Mouse (Mus musculus) CH12.LX (cell line): ENCODE measurements around the gene Csf2rb.
"Not testable (repeated sequence)": the region's sequence is repeated elsewhere in the genome, so short reads cannot be mapped to it uniquely, and the experiment has no call there.

Source experiments
- CTCF ChIP-seq, 2 experiments: IDR thresholded peaks in 1 of 2; conservative IDR thresholded peaks in 1 of 2; 2 replicates each; pipeline ENCODE4 v1.5.1; 2011 to 2012; ENCODE audit warnings: low read depth in 2 of 2, low read length in 2 of 2, improper control_type of control experiment in 1 of 2, inconsistent platforms in 1 of 2, mild to moderate bottlenecking in 1 of 2, moderate library complexity in 1 of 2
- EP300 ChIP-seq: IDR thresholded peaks from 2 replicates; pipeline ENCODE4 v1.6.1; 2011; ENCODE audit warnings: low read length, improper control_type of control experiment
- ETS1 ChIP-seq: conservative IDR thresholded peaks from 2 replicates; pipeline ENCODE4 v1.6.1; 2012; ENCODE audit warnings: low read depth, mild to moderate bottlenecking, inconsistent platforms, low read length, improper control_type of control experiment, moderate library complexity
- JUN ChIP-seq: IDR thresholded peaks from 2 replicates; pipeline ENCODE4 v1.6.1; 2011; ENCODE audit warnings: low read depth, mild to moderate bottlenecking, low read length, improper control_type of control experiment, moderate library complexity; ENCODE audit not compliant: insufficient read depth
- MYC ChIP-seq: IDR thresholded peaks from 2 replicates; pipeline ENCODE4 v1.6.1; 2011; ENCODE audit warnings: low read depth, mild to moderate bottlenecking, improper control_type of control experiment, low read length
- PAX5 ChIP-seq: IDR thresholded peaks from 2 replicates; pipeline ENCODE4 v1.6.1; 2012; ENCODE audit warnings: low read length, inconsistent platforms, mixed read lengths
- POLR2A ChIP-seq: IDR thresholded peaks from 2 replicates; pipeline ENCODE4 v1.6.1; 2011; ENCODE audit warnings: low read depth, mild to moderate bottlenecking, improper control_type of control experiment, low read length
- POLR2AphosphoS2 ChIP-seq: IDR thresholded peaks from 2 replicates; pipeline ENCODE4 v1.6.1; 2011; ENCODE audit warnings: low read depth, low read length, improper control_type of control experiment

GRCm38 (mm10) chr15:78293228-78293627, 32.3 kb upstream of the Csf2rb start:
- not testable (repeated sequence) for TF ChIP-seq POLR2AphosphoS2; POLR2A; EP300; CTCF (conservative IDR thresholded peaks at IDR 0.05 in 1 of 2, IDR thresholded peaks at IDR 0.05 in 1 of 2; ENCODE audit: low read depth in 2 of 2, low read length in 2 of 2); ETS1; PAX5; JUN; MYC
